Mouse (Mus musculus) testis, adult 2 months (tissue): ENCODE data around the gene Stat2.

Experiments
- CTCF ChIP-seq: fragments of 200-500 bp; IDR thresholded peaks from 2 replicates; pipeline ENCODE4 v1.5.1; 2012; ENCODE audit warnings: low read depth, mild to moderate bottlenecking, inconsistent platforms, low read length, moderate library complexity; ENCODE audit not compliant: control insufficient read depth, insufficient read depth, insufficient replicate concordance
- POLR2A ChIP-seq: fragments of 200-500 bp; IDR thresholded peaks from 2 replicates; pipeline ENCODE4 v1.6.1; 2012; ENCODE audit warnings: low read depth, mild to moderate bottlenecking, inconsistent platforms, low read length, moderate library complexity; ENCODE audit not compliant: control insufficient read depth

DNA sequence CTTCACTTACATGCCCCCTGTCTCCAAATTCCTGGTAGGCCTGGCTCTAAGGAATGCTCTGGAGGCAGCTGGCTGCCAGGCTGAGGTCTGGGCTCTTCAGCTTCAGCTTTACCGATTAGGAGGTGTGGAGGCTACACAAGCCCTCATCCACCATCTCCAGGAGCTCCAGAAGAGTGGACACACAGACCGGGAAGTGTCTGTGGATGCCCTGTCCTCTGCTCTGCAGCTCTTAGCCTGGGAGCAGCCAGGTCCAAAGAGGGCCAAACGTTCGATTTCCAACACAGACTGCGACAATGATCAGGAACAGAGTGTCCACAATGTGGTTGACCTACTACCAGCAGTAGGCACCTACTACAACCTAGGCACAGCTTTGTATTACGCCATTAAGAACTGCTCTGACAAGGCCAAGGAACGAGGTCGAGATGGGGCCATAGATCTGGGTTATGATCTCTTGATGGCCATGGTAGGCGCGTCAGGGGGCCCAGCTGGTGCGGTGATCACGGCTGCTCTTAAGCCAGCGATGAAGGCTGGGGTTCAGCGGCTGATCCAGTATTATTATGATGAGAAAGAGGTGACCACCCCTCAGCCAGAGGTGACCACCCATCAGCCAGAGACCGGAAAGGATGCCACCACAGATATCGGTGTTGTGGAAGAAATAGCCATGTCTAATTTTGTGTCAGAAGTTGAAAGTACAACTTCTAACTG, 1.0 kb upstream of the Stat2 start:
- TF ChIP-seq CTCF (no peak), POLR2A (no peak)
